ENCODE assay signal across 16 mouse cellular contexts in the genomic region with DNA sequence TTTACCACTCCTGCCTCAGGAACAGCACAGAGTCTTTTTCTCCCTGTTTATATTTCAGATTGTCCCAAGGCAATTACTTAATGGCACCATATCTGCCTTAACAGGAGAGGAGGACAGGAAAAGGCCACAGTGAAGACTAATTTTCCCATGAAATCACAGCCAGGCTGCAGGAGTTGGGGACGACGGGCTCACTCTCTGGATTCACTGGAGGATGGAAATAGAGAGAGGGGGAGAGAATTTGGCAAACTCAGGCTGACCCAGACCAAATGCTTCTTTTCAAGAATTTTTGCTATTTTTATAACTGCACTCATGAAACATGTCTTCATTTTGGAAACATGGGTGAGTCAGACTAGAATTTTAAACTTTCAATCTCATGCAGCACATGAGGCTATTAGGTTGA.
DNase-seq lines count a peak whose midpoint lies in the region; ATAC-seq and TF ChIP-seq lines count a peak whose summit lies in the region.
"Had no signal": no experiment of that assay in that cellular context is flagged by ENCODE, and none has a peak within 500 bp of the region (broad histone marks: within the 10 kb centered on the region; RNA-seq: fewer than 3 reads in every experiment).

No protein-coding gene starts in this region.

- no peak overlapping the region for H3K9ac ChIP-seq in kidney, embryonic 14.5 days (ENCODE audit: low read depth, low read length)
- H3K9ac ChIP-seq in lung, postnatal 0 days (replicated peaks; ENCODE audit: low read depth) = no peak overlapping the region
- H3K9ac ChIP-seq in heart, embryonic 13.5 days = no peak overlapping the region
- H3K9ac ChIP-seq in intestine, embryonic 16.5 days (ENCODE audit: low read depth, low read length) = no peak overlapping the region
- no peak overlapping the region for H3K9ac ChIP-seq in hindbrain, embryonic 16.5 days (ENCODE audit: low read depth, low read length)
- H3K9ac ChIP-seq: embryonic facial prominence, embryonic 12.5 days; liver, embryonic 13.5 days had no signal

- 36% methylated on average over 2 of the region's 2 CpGs for WGBS in kidney, embryonic 14.5 days
- 31% methylated on average over 2 of the region's 2 CpGs for WGBS in lung, postnatal 0 days
- WGBS in heart, embryonic 13.5 days = 55% methylated on average over 2 of the region's 2 CpGs
- WGBS in intestine, embryonic 16.5 days = 58% methylated on average over 2 of the region's 2 CpGs
- WGBS in hindbrain, embryonic 16.5 days = 57% methylated on average over 2 of the region's 2 CpGs

- H3K4me2 ChIP-seq in kidney, embryonic 14.5 days (replicated peaks; ENCODE audit: low read depth, low read length) = no peak overlapping the region
- H3K4me2 ChIP-seq in lung, postnatal 0 days (replicated peaks; ENCODE audit: low read depth, low read length) = no peak overlapping the region
- peak overlapping the region; percentile 0; the same call in 1 of the 2 replicates for H3K4me2 ChIP-seq in heart, embryonic 13.5 days
- H3K4me2 ChIP-seq in intestine, embryonic 16.5 days (ENCODE audit: low read depth, low read length) = no peak overlapping the region
- no peak overlapping the region for H3K4me2 ChIP-seq in hindbrain, embryonic 16.5 days (ENCODE audit: low read length)
- H3K4me2 ChIP-seq: embryonic facial prominence, embryonic 12.5 days; liver, embryonic 13.5 days had no signal

- H3K27me3 ChIP-seq in kidney, embryonic 14.5 days (ENCODE audit: control insufficient read depth, insufficient read depth, low read length) = no peaks in the 10 kb centered on the region
- H3K27me3 ChIP-seq in lung, postnatal 0 days (replicated peaks; ENCODE audit: insufficient read depth, low read length) = no peaks in the 10 kb centered on the region
- no peaks in the 10 kb centered on the region for H3K27me3 ChIP-seq in heart, embryonic 13.5 days (replicated peaks)
- no peaks in the 10 kb centered on the region for H3K27me3 ChIP-seq in intestine, embryonic 16.5 days (replicated peaks; ENCODE audit: control insufficient read depth, insufficient read depth, low read length)
- H3K27me3 ChIP-seq in hindbrain, embryonic 16.5 days (replicated peaks; ENCODE audit: control insufficient read depth, insufficient read depth, low read length) = no peaks in the 10 kb centered on the region
- H3K27me3 ChIP-seq: embryonic facial prominence, embryonic 12.5 days; liver, embryonic 13.5 days had no signal

- no peak for ATAC-seq in kidney, embryonic 14.5 days (ENCODE audit: low FRiP score, low TSS enrichment)
- ATAC-seq in lung, postnatal 0 days = no peak
- ATAC-seq in heart, embryonic 13.5 days (ENCODE audit: extremely low read depth, insufficient number of reproducible peaks, low FRiP score, low TSS enrichment) = no peak
- ATAC-seq in intestine, embryonic 16.5 days = no peak
- ATAC-seq in hindbrain, embryonic 16.5 days = no peak
- ATAC-seq in megakaryocyte-erythroid progenitor cell, adult 5-6 weeks (replicated peaks; ENCODE audit: low FRiP score, low TSS enrichment, poor library complexity, severe bottlenecking) = no peak
- ATAC-seq: CD4-positive, CD25-positive, alpha-beta regulatory T cell, adult 4 months; forebrain, embryonic 14.5 days had no signal

- no peak for TF ChIP-seq EP300 in lung, postnatal 0 days (IDR thresholded peaks at IDR 0.05)

- H3K9me3 ChIP-seq in kidney, embryonic 14.5 days (ENCODE audit: control insufficient read depth, low read length) = no peaks in the 10 kb centered on the region
- no peaks in the 10 kb centered on the region for H3K9me3 ChIP-seq in lung, postnatal 0 days (ENCODE audit: low read length)
- no peaks in the 10 kb centered on the region for H3K9me3 ChIP-seq in heart, embryonic 13.5 days
- no peaks in the 10 kb centered on the region for H3K9me3 ChIP-seq in intestine, embryonic 16.5 days (ENCODE audit: control insufficient read depth, low read length)
- H3K9me3 ChIP-seq in hindbrain, embryonic 16.5 days (ENCODE audit: control insufficient read depth, low read length) = no peaks in the 10 kb centered on the region
- H3K9me3 ChIP-seq: embryonic facial prominence, embryonic 12.5 days; liver, embryonic 13.5 days had no signal

- peak overlapping the region; percentile 38; the same call in 1 of the 2 replicates for H3K27ac ChIP-seq in kidney, embryonic 14.5 days (ENCODE audit: low read depth, low read length)
- 0 out of 2 replicates have a peak overlapping the region, but pooled peaks have one; percentile 48 for H3K27ac ChIP-seq in lung, postnatal 0 days (ENCODE audit: low read length)
- peak overlapping the region; percentile 76 for H3K27ac ChIP-seq in heart, embryonic 13.5 days (replicated peaks)
- H3K27ac ChIP-seq in intestine, embryonic 16.5 days (ENCODE audit: low read length) = peak overlapping the region; percentile 70
- H3K27ac ChIP-seq in hindbrain, embryonic 16.5 days (ENCODE audit: low read depth, low read length) = no peak overlapping the region
- H3K27ac ChIP-seq: liver, embryonic 13.5 days had no signal

- no peak for TF ChIP-seq CTCF in lung, postnatal 0 days (IDR thresholded peaks at IDR 0.05)

- H3K4me3 ChIP-seq in kidney, embryonic 14.5 days (ENCODE audit: low read length) = no peak overlapping the region
- H3K4me3 ChIP-seq in lung, postnatal 0 days (ENCODE audit: low read depth, low read length) = no peak overlapping the region
- no peak overlapping the region for H3K4me3 ChIP-seq in heart, embryonic 13.5 days
- H3K4me3 ChIP-seq in intestine, embryonic 16.5 days (ENCODE audit: low read length) = no peak overlapping the region
- H3K4me3 ChIP-seq in hindbrain, embryonic 16.5 days (ENCODE audit: low read length) = no peak overlapping the region
- H3K4me3 ChIP-seq: embryonic facial prominence, embryonic 12.5 days; liver, embryonic 13.5 days had no signal

- no peaks in the 10 kb centered on the region for H3K4me1 ChIP-seq in kidney, embryonic 14.5 days (ENCODE audit: control insufficient read depth, insufficient read depth, low read length)
- H3K4me1 ChIP-seq in lung, postnatal 0 days (ENCODE audit: insufficient read depth, low read depth, low read length) = 0 out of 2 replicates have a peak, but pooled peaks cover 6% of the 10 kb centered on the region
- H3K4me1 ChIP-seq in heart, embryonic 13.5 days = peaks cover 19% of the 10 kb centered on the region
- H3K4me1 ChIP-seq in intestine, embryonic 16.5 days (ENCODE audit: control insufficient read depth, insufficient read depth, low read length) = peaks cover 6% of the 10 kb centered on the region; the same call in 1 of the 2 replicates
- no peaks in the 10 kb centered on the region for H3K4me1 ChIP-seq in hindbrain, embryonic 16.5 days (ENCODE audit: control insufficient read depth, insufficient read depth, low read depth, low read length)
- H3K4me1 ChIP-seq: liver, embryonic 13.5 days had no signal

- DNase-seq in kidney, adult 11 months = no peak
- peak; percentile 45 for DNase-seq in lung, postnatal 0 days (ENCODE audit: low spot score)
- no peak for DNase-seq in lung, adult 18-20 months
- DNase-seq: adrenal gland, postnatal 25 days; cerebellum, postnatal 25 days; liver, embryonic 13.5 days; right cerebral cortex, postnatal 4 days; thymus, postnatal 4 days had no signal

- no peaks in the 10 kb centered on the region for H3K36me3 ChIP-seq in kidney, embryonic 14.5 days (ENCODE audit: control insufficient read depth, insufficient read depth, low read length)
- H3K36me3 ChIP-seq in lung, postnatal 0 days (ENCODE audit: insufficient read depth, low read length) = no peaks in the 10 kb centered on the region
- no peaks in the 10 kb centered on the region for H3K36me3 ChIP-seq in heart, embryonic 13.5 days
- H3K36me3 ChIP-seq in intestine, embryonic 16.5 days (ENCODE audit: control insufficient read depth, insufficient read depth, low read length) = no peaks in the 10 kb centered on the region
- H3K36me3 ChIP-seq in hindbrain, embryonic 16.5 days (ENCODE audit: control insufficient read depth, insufficient read depth, low read length) = no peaks in the 10 kb centered on the region
- H3K36me3 ChIP-seq: embryonic facial prominence, embryonic 12.5 days; liver, embryonic 13.5 days had no signal
